Mouse (Mus musculus) E14TG2a.4 (cell line): ENCODE measurements around the gene Spink2.

Experiments used
- H3K27me3 ChIP-seq: 2 replicates; pipeline ENCODE4 v1.6.1; 2014; ENCODE audit warnings: low read length, control low read depth; ENCODE audit not compliant: insufficient read depth
- H3K36me3 ChIP-seq: 2 replicates; pipeline ENCODE4 v1.6.1; 2014; ENCODE audit warnings: low read length, control low read depth; ENCODE audit not compliant: insufficient read depth
- H3K4me1 ChIP-seq: replicated peaks from 2 replicates; pipeline ENCODE4 v1.6.1; 2014; ENCODE audit warnings: low read depth, low read length, control low read depth
- H3K4me3 ChIP-seq: replicated peaks from 2 replicates; pipeline ENCODE4 v1.5.1; 2014; ENCODE audit warnings: mild to moderate bottlenecking, low read length
- H3K9me3 ChIP-seq: 2 replicates; pipeline ENCODE4 v1.6.1; 2014; ENCODE audit warnings: low read length, control low read depth
- CTCF ChIP-seq: conservative IDR thresholded peaks from 2 replicates; pipeline ENCODE4 v1.5.1; 2014; ENCODE audit warnings: low read length
- NANOG ChIP-seq: IDR thresholded peaks from 2 replicates; pipeline ENCODE4 v1.6.1; 2014; ENCODE audit warnings: borderline replicate concordance, low read length, mixed read lengths
- POU5F1 ChIP-seq: IDR thresholded peaks from 2 replicates; pipeline ENCODE4 v1.6.1; 2014; ENCODE audit warnings: low read length, borderline replicate concordance

The Spink2 gene

GRCm38 (mm10) chr5:77211236-77211635, at the start of gene Spink2:
Gene Spink2, minus strand, starts transcription at chr5:77211471.
- Histone ChIP-seq H3K27me3 (peaks cover 39% of the 10 kb centered on the region), H3K4me3 (peak within 1 kb of the TSS; percentile 69), H3K36me3 (no peaks in the 10 kb centered on the region), H3K4me1 (peaks cover 15% of the 10 kb centered on the region), H3K9me3 (no peaks in the 10 kb centered on the region)
- no peak for TF ChIP-seq POU5F1
- no peak for TF ChIP-seq CTCF
- no peak for TF ChIP-seq NANOG

GRCm38 (mm10) chr5:77260141-77260540, 48.9 kb upstream of the Spink2 start:
- TF ChIP-seq CTCF (no peak), NANOG (no peak), POU5F1 (no peak)
- Histone ChIP-seq H3K36me3 (no peaks in the 10 kb centered on the region), H3K27me3 (no peaks in the 10 kb centered on the region), H3K4me3 (peak overlapping the region; percentile 77), H3K9me3 (no peaks in the 10 kb centered on the region), H3K4me1 (peaks cover 96% of the 10 kb centered on the region)

GRCm38 (mm10) chr5:77259315-77259714, 48.0 kb upstream of the Spink2 start:
- H3K9me3 ChIP-seq = no peaks in the 10 kb centered on the region
- no peaks in the 10 kb centered on the region for H3K36me3 ChIP-seq
- TF ChIP-seq NANOG = no peak
- no peak for TF ChIP-seq CTCF
- TF ChIP-seq POU5F1 = no peak
- no peaks in the 10 kb centered on the region for H3K27me3 ChIP-seq
- H3K4me3 ChIP-seq = peak overlapping the region; percentile 21; the same call in 1 of the 2 replicates
- H3K4me1 ChIP-seq = peaks cover 98% of the 10 kb centered on the region

- H3K9me3 ChIP-seq = no peaks in the 10 kb centered on the region
- H3K4me3 ChIP-seq = peak overlapping the region; percentile 37
- TF ChIP-seq NANOG (no peak), CTCF (no peak), POU5F1 (no peak)
- H3K36me3 ChIP-seq = no peaks in the 10 kb centered on the region
- H3K27me3 ChIP-seq = no peaks in the 10 kb centered on the region
- peaks cover 96% of the 10 kb centered on the region for H3K4me1 ChIP-seq
These were observed 46.3 kb upstream of the Spink2 start for GRCm38 (mm10) chr5:77257603-77258002.

GRCm38 (mm10) chr5:77254402-77254801, 43.1 kb upstream of the Spink2 start:
- no peak overlapping the region for H3K4me3 ChIP-seq
- no peak for TF ChIP-seq CTCF
- TF ChIP-seq NANOG = no peak
- TF ChIP-seq POU5F1 = no peak
- no peaks in the 10 kb centered on the region for H3K9me3 ChIP-seq
- H3K27me3 ChIP-seq = no peaks in the 10 kb centered on the region
- peaks cover 96% of the 10 kb centered on the region for H3K4me1 ChIP-seq
- no peaks in the 10 kb centered on the region for H3K36me3 ChIP-seq

GRCm38 (mm10) chr5:77253154-77253553, 41.9 kb upstream of the Spink2 start:
- Histone ChIP-seq H3K4me1 (peaks cover 95% of the 10 kb centered on the region), H3K36me3 (no peaks in the 10 kb centered on the region), H3K4me3 (no peak overlapping the region), H3K27me3 (no peaks in the 10 kb centered on the region), H3K9me3 (no peaks in the 10 kb centered on the region)
- TF ChIP-seq NANOG (no peak), POU5F1 (no peak), CTCF (no peak)

GRCm38 (mm10) chr5:77252115-77252827, 41.0 kb upstream of the Spink2 start:
- no peaks in the 10 kb centered on the region for H3K36me3 ChIP-seq
- no peak overlapping the region for H3K4me3 ChIP-seq
- TF ChIP-seq POU5F1 (no peak), NANOG (no peak), CTCF (no peak; the same call in 1 of the 2 replicates)
- no peaks in the 10 kb centered on the region for H3K27me3 ChIP-seq
- H3K9me3 ChIP-seq = no peaks in the 10 kb centered on the region
- H3K4me1 ChIP-seq = peaks cover 87% of the 10 kb centered on the region

GRCm38 (mm10) chr5:77251656-77252055, 40.4 kb upstream of the Spink2 start:
- Histone ChIP-seq H3K4me3 (no peak overlapping the region), H3K9me3 (no peaks in the 10 kb centered on the region), H3K27me3 (no peaks in the 10 kb centered on the region), H3K4me1 (peaks cover 81% of the 10 kb centered on the region), H3K36me3 (no peaks in the 10 kb centered on the region)
- TF ChIP-seq POU5F1 (no peak), CTCF (no peak), NANOG (no peak)

- peak overlapping the region; percentile 41 for H3K4me3 ChIP-seq
- no peaks in the 10 kb centered on the region for H3K9me3 ChIP-seq
- no peaks in the 10 kb centered on the region for H3K36me3 ChIP-seq
- TF ChIP-seq POU5F1 = no peak
- no peak for TF ChIP-seq CTCF
- no peak for TF ChIP-seq NANOG
- H3K27me3 ChIP-seq = no peaks in the 10 kb centered on the region
- H3K4me1 ChIP-seq = peaks cover 81% of the 10 kb centered on the region
These were observed 38.8 kb upstream of the Spink2 start for GRCm38 (mm10) chr5:77250083-77250482.
